In the genomic region with DNA sequence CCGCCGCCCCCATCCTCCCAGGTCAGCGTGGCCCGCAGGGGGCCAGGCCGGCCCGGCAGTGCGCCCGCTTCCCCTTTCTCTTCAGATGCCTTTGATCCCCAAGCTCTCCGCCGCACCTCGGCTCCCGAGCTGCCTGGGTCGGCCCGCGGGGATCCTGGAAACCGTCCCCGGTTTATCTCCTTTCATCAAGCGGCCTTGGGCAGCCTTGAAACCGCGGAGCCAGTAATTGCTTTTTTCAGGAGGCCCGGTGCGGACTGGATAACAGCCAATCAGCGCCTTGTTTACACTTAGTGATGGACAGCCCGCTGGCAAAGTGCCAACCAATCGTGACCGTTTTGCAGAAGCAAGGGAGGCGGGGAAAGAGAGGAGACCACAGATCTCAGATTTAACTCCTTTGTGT, we compare ENCODE assay signal across 7 mouse cellular contexts. TPM values are rescaled to one million over a fixed set of nuclear protein-coding genes. Genes with fewer than 3 reads are reported as not detected.
DNase-seq lines count a peak whose midpoint lies in the region; ATAC-seq and TF ChIP-seq lines count a peak whose summit lies in the region.

No protein-coding gene starts in this region.

- TF ChIP-seq EP300 in heart, adult 2 months (IDR thresholded peaks at IDR 0.05; ENCODE audit: insufficient read depth, low read depth, low read length): peak; percentile 97

- TF ChIP-seq POLR2A in bone marrow, adult 2 months (IDR thresholded peaks at IDR 0.05; ENCODE audit: borderline replicate concordance, control insufficient read depth, low read depth, low read length): no peak
- peak; percentile 84 for TF ChIP-seq POLR2A in heart, adult 2 months (IDR thresholded peaks at IDR 0.05; ENCODE audit: insufficient read depth, low read depth, low read length)
- no peak for TF ChIP-seq POLR2A in limb, embryonic 14.5 days (IDR thresholded peaks at IDR 0.05; ENCODE audit: borderline replicate concordance, extremely low read depth, insufficient read depth, insufficient read length)

- peak overlapping the region; percentile 100 for H3K4me2 ChIP-seq in embryonic facial prominence, embryonic 14.5 days (ENCODE audit: low read depth, low read length)
- H3K4me2 ChIP-seq in limb, embryonic 14.5 days (replicated peaks; ENCODE audit: low read depth, low read length, severe bottlenecking): peak overlapping the region; percentile 91
- H3K4me2 ChIP-seq in midbrain, postnatal 0 days (ENCODE audit: low read depth, low read length, poor library complexity, severe bottlenecking): peak overlapping the region; percentile 78

- no peak for TF ChIP-seq CTCF in bone marrow, adult 2 months (IDR thresholded peaks at IDR 0.05; ENCODE audit: control insufficient read depth, insufficient read depth, low read length)
- no peak for TF ChIP-seq CTCF in heart, adult 2 months (IDR thresholded peaks at IDR 0.05)
- TF ChIP-seq CTCF in midbrain, postnatal 0 days (IDR thresholded peaks at IDR 0.05): no peak

- peak; percentile 58 for ATAC-seq in embryonic facial prominence, embryonic 14.5 days (ENCODE audit: low read depth)
- ATAC-seq in limb, embryonic 14.5 days (ENCODE audit: low FRiP score, low read depth): peak; percentile 69
- ATAC-seq in midbrain, postnatal 0 days (ENCODE audit: low FRiP score): peak; percentile 74

- no peaks in the 10 kb centered on the region for H3K79me2 ChIP-seq in heart, adult 2 months (replicated peaks; ENCODE audit: control insufficient read depth, insufficient read depth, low read length)

- under 1% methylated on average over 27 of the region's 27 CpGs for WGBS in bone marrow, adult 2 months
- 0% methylated on average over 19 of the region's 27 CpGs for WGBS in embryonic facial prominence, embryonic 14.5 days
- under 1% methylated on average over 26 of the region's 27 CpGs for WGBS in heart, adult 2 months
- WGBS in limb, embryonic 14.5 days: 0% methylated on average over 24 of the region's 27 CpGs
- WGBS in midbrain, postnatal 0 days: under 1% methylated on average over 25 of the region's 27 CpGs

- H3K9me3 ChIP-seq in embryonic facial prominence, embryonic 14.5 days (ENCODE audit: control insufficient read depth, low read length): no peaks in the 10 kb centered on the region
- no peaks in the 10 kb centered on the region for H3K9me3 ChIP-seq in limb, embryonic 14.5 days (ENCODE audit: control insufficient read depth, low read length)
- H3K9me3 ChIP-seq in midbrain, postnatal 0 days (ENCODE audit: low read length): no peaks in the 10 kb centered on the region

- no peaks in the 10 kb centered on the region for H3K36me3 ChIP-seq in embryonic facial prominence, embryonic 14.5 days (ENCODE audit: control insufficient read depth, insufficient read depth, low read length)
- H3K36me3 ChIP-seq in heart, adult 2 months (ENCODE audit: control insufficient read depth, insufficient read depth, low read length): peaks cover 3% of the 10 kb centered on the region; the same call in 1 of the 2 replicates
- peaks cover 2% of the 10 kb centered on the region; the same call in 1 of the 2 replicates for H3K36me3 ChIP-seq in limb, embryonic 14.5 days (ENCODE audit: control insufficient read depth, insufficient read depth, low read length)
- H3K36me3 ChIP-seq in midbrain, postnatal 0 days (ENCODE audit: insufficient read depth, low read length): no peaks in the 10 kb centered on the region

- no peaks in the 10 kb centered on the region; the same call in 1 of the 2 replicates for H3K4me1 ChIP-seq in bone marrow, adult 2 months (ENCODE audit: control insufficient read depth, insufficient read depth, low read length)
- H3K4me1 ChIP-seq in embryonic facial prominence, embryonic 14.5 days (ENCODE audit: control insufficient read depth, insufficient read depth, low read length): peaks cover 40% of the 10 kb centered on the region
- peaks cover 16% of the 10 kb centered on the region for H3K4me1 ChIP-seq in heart, adult 2 months (ENCODE audit: control insufficient read depth, insufficient read depth, low read length)
- H3K4me1 ChIP-seq in limb, embryonic 14.5 days (ENCODE audit: control insufficient read depth, insufficient read depth, low read length): peaks cover 42% of the 10 kb centered on the region
- H3K4me1 ChIP-seq in midbrain, postnatal 0 days (ENCODE audit: insufficient read depth, low read length): peaks cover 35% of the 10 kb centered on the region

- peak overlapping the region; percentile 98 for H3K9ac ChIP-seq in embryonic facial prominence, embryonic 14.5 days (ENCODE audit: low read depth, low read length)
- H3K9ac ChIP-seq in heart, adult 2 months (ENCODE audit: low read depth, low read length): peak overlapping the region; percentile 98
- H3K9ac ChIP-seq in limb, embryonic 14.5 days (ENCODE audit: low read depth, low read length, severe bottlenecking): peak overlapping the region; percentile 94
- H3K9ac ChIP-seq in midbrain, postnatal 0 days (replicated peaks; ENCODE audit: low read length, poor library complexity, severe bottlenecking): peak overlapping the region; percentile 100

- peak; percentile 100 for DNase-seq in embryonic facial prominence, embryonic 14.5 days (ENCODE audit: low spot score)
- DNase-seq in heart, adult 2 months: peak; percentile 98 to 99
- DNase-seq in kidney, adult 9 months: peak; percentile 100
- DNase-seq in limb, embryonic 14.5 days (ENCODE audit: low spot score): peak; percentile 100
- peak; percentile 100 for DNase-seq in midbrain, postnatal 0 days (ENCODE audit: low spot score)
- peak; percentile 74 to 83 for DNase-seq in spleen, postnatal 14 days (ENCODE audit: low spot score in 2 of 2)

- H3K27ac ChIP-seq in bone marrow, adult 2 months (ENCODE audit: control insufficient read depth, insufficient read depth, low read depth, low read length, poor library complexity): no peak overlapping the region; the same call in 1 of the 2 replicates
- peak overlapping the region; percentile 93 for H3K27ac ChIP-seq in embryonic facial prominence, embryonic 14.5 days (replicated peaks; ENCODE audit: low read depth, low read length)
- peak overlapping the region; percentile 98 for H3K27ac ChIP-seq in heart, adult 2 months
- H3K27ac ChIP-seq in limb, embryonic 14.5 days (replicated peaks; ENCODE audit: low read depth, low read length): peak overlapping the region; percentile 90
- H3K27ac ChIP-seq in midbrain, postnatal 0 days (ENCODE audit: low read depth, low read length): peak overlapping the region; percentile 99

- intact Hi-C loops in heart, adult 2 months (cut with DNase I): loop anchor here (1.0 to 5.0 kb wide), 2 partner anchors 8 to 89 kb away; no protein-coding TSS in a partner anchor

- peak overlapping the region; percentile 61 for H3K4me3 ChIP-seq in bone marrow, adult 2 months (replicated peaks; ENCODE audit: control insufficient read depth, low read depth, low read length)
- peak overlapping the region; percentile 92 for H3K4me3 ChIP-seq in embryonic facial prominence, embryonic 14.5 days (ENCODE audit: low read depth, low read length)
- H3K4me3 ChIP-seq in heart, adult 2 months: peak overlapping the region; percentile 91
- H3K4me3 ChIP-seq in limb, embryonic 14.5 days (replicated peaks; ENCODE audit: low read length): peak overlapping the region; percentile 83
- H3K4me3 ChIP-seq in midbrain, postnatal 0 days (ENCODE audit: low read depth, low read length): peak overlapping the region; percentile 97

- H3K27me3 ChIP-seq in embryonic facial prominence, embryonic 14.5 days (replicated peaks; ENCODE audit: control insufficient read depth, insufficient read depth, low read length): no peaks in the 10 kb centered on the region
- no peaks in the 10 kb centered on the region for H3K27me3 ChIP-seq in heart, adult 2 months (ENCODE audit: control insufficient read depth, insufficient read depth, low read length)
- no peaks in the 10 kb centered on the region for H3K27me3 ChIP-seq in limb, embryonic 14.5 days (ENCODE audit: control insufficient read depth, insufficient read depth, low read length)
- no peaks in the 10 kb centered on the region for H3K27me3 ChIP-seq in midbrain, postnatal 0 days (ENCODE audit: insufficient read depth, low read length)

RNA-seq across cellular contexts. Expression of a gene that starts 1.4 kb away (rescaled TPM):
- polyA plus RNA-seq in bone marrow, adult 2 months (2011; ENCODE audit: insufficient read depth, insufficient read length, low replicate concordance, missing spikeins): 2.2 and 5.8 TPM in 2 replicates
- 11.1 and 12.0 TPM in 2 replicates for polyA plus RNA-seq in embryonic facial prominence, embryonic 14.5 days (2014; fragmentation: Nextera tagmentation; extraction: Ambion mirVana)
- total RNA-seq in heart, adult 2 months (2021): 1 to 10 TPM; 5.4 to 9.7 TPM
- 5.9 and 6.4 TPM in 2 replicates for polyA plus RNA-seq in heart, adult 2 months (2012; rRNA removed)
- polyA plus RNA-seq in limb, embryonic 14.5 days (2012; rRNA removed): 22.9 and 28.3 TPM in 2 replicates
- 14.0 and 14.9 TPM in 2 replicates for polyA plus RNA-seq in limb, embryonic 14.5 days (2014; fragmentation: Nextera tagmentation; extraction: Ambion mirVana)
- total RNA-seq in midbrain, postnatal 0 days (2014; rRNA removed): 39.9 and 49.8 TPM in 2 replicates
- polyA plus RNA-seq in midbrain, postnatal 0 days (2015; fragmentation: Nextera tagmentation; extraction: Ambion mirVana): 5.9 and 9.5 TPM in 2 replicates
